Mouse (Mus musculus) limb, embryonic 14.5 days (tissue): ENCODE results near the gene Sri. TPM values are rescaled to one million over a fixed set of nuclear protein-coding genes. Genes with fewer than 3 reads are reported as not detected.

Experiments
- ATAC-seq: fragments of 200-750 bp; cut with Nextera tagmentation; 2 replicates; pipeline ENCODE4 v1.8.0; 2017; ENCODE audit warnings: low read depth, moderate number of reproducible peaks, moderate TSS enrichment; ENCODE audit not compliant: low FRiP score
- DNase-seq: peaks from one replicate; pipeline ENCODE4 v3.0.0-alpha.2; 2015; ENCODE audit warnings: low spot score
- H3K27ac ChIP-seq: fragments of 300-500 bp; sonication (generic); replicated peaks from 2 replicates; pipeline ENCODE4 v1.5.1; 2014; ENCODE audit warnings: low read depth, mild to moderate bottlenecking, low read length, moderate library complexity, mixed read lengths
- H3K27me3 ChIP-seq: fragments of 300-500 bp; sonication (generic); 2 replicates; pipeline ENCODE4 v1.6.1; 2014; ENCODE audit warnings: low read length, mixed read lengths; ENCODE audit not compliant: control insufficient read depth, insufficient read depth
- H3K36me3 ChIP-seq: fragments of 300-500 bp; sonication (generic); 2 replicates; pipeline ENCODE4 v1.6.1; 2014; ENCODE audit warnings: mild to moderate bottlenecking, low read length, moderate library complexity, mixed read lengths; ENCODE audit not compliant: control insufficient read depth, insufficient read depth
- H3K4me1 ChIP-seq: fragments of 300-500 bp; sonication (generic); 2 replicates; pipeline ENCODE4 v1.6.1; 2014; ENCODE audit warnings: antibody characterized with exemption, low read length, mixed read lengths; ENCODE audit not compliant: control insufficient read depth, insufficient read depth
- H3K4me2 ChIP-seq: fragments of 300-500 bp; sonication (generic); replicated peaks from 2 replicates; pipeline ENCODE4 v1.6.1; 2014; ENCODE audit warnings: low read depth, mild to moderate bottlenecking, low read length, moderate library complexity; ENCODE audit not compliant: severe bottlenecking
- H3K4me3 ChIP-seq: fragments of 300-500 bp; sonication (generic); replicated peaks from 2 replicates; pipeline ENCODE4 v1.5.1; 2014; ENCODE audit warnings: low read length
- H3K9ac ChIP-seq: fragments of 300-500 bp; sonication (generic); 2 replicates; pipeline ENCODE4 v1.6.1; 2014; ENCODE audit warnings: mild to moderate bottlenecking, low read depth, low read length, moderate library complexity; ENCODE audit not compliant: severe bottlenecking
- H3K9me3 ChIP-seq: fragments of 300-500 bp; sonication (generic); 2 replicates; pipeline ENCODE4 v1.6.1; 2016; ENCODE audit warnings: low read length; ENCODE audit not compliant: control insufficient read depth
- POLR2A ChIP-seq: fragments of 200-500 bp; IDR thresholded peaks from 2 replicates; pipeline ENCODE4 v1.8.0; 2012; ENCODE audit warnings: inconsistent platforms, mild to moderate bottlenecking, moderate library complexity, borderline replicate concordance; ENCODE audit not compliant: insufficient read depth, insufficient read length; ENCODE audit errors: extremely low read depth
- WGBS: fragments of 180-500 bp; shearing (Covaris S2); extraction: QIAGEN DNeasy Blood & Tissue Kit; methylation state at CpG from one replicate; pipeline ENCODE4 v1.1.7; 2014; 5-methylcytosine and 5-hydroxymethylcytosine counted together
- polyA plus RNA-seq, 2 experiments: library from polyadenylated mRNA; depleted of rRNA in 1 of 2; stranded (reverse) in 1 of 2; unstranded in 1 of 2; fragments of >200 nt; fragmentation: Nextera tagmentation in 1 of 2; extraction: Ambion mirVana in 1 of 2; gene quantifications; 2 replicates each; pipeline versions ENCODE4 v1.2.1 to v1.2.3; 2012 to 2014

Sri gene
- polyA plus RNA-seq, 2 experiments: 161 to 266 TPM

GRCm38 (mm10) chr5:8095689-8096088, 49.8 kb downstream of the Sri start:
- Histone ChIP-seq H3K4me3 (no peak overlapping the region), H3K4me2 (no peak overlapping the region), H3K27me3 (no peaks in the 10 kb centered on the region), H3K9ac (no peak overlapping the region), H3K36me3 (no peaks in the 10 kb centered on the region), H3K4me1 (no peaks in the 10 kb centered on the region), H3K27ac (no peak overlapping the region), H3K9me3 (no peaks in the 10 kb centered on the region)
- no peak for ATAC-seq
- no peak for TF ChIP-seq POLR2A
- DNase-seq: no peak
- WGBS: 80% methylated on average over 1 of the region's 1 CpGs

- no peaks in the 10 kb centered on the region for H3K4me1 ChIP-seq
- H3K27me3 ChIP-seq: no peaks in the 10 kb centered on the region
- H3K9me3 ChIP-seq: no peaks in the 10 kb centered on the region
- 70% methylated on average over 3 of the region's 3 CpGs for WGBS
- no peak for TF ChIP-seq POLR2A
- DNase-seq: no peak
- ATAC-seq: no peak
- no peak overlapping the region for H3K4me3 ChIP-seq
- H3K27ac ChIP-seq: no peak overlapping the region
- no peak overlapping the region for H3K4me2 ChIP-seq
- H3K9ac ChIP-seq: no peak overlapping the region
- no peaks in the 10 kb centered on the region for H3K36me3 ChIP-seq
These were observed 65.8 kb downstream of the Sri start for GRCm38 (mm10) chr5:8111691-8112090.

GRCm38 (mm10) chr5:8112246-8112645, 66.4 kb downstream of the Sri start:
- no peak overlapping the region for H3K4me3 ChIP-seq
- no peaks in the 10 kb centered on the region for H3K36me3 ChIP-seq
- no peaks in the 10 kb centered on the region for H3K9me3 ChIP-seq
- no peak for ATAC-seq
- DNase-seq: no peak
- H3K4me2 ChIP-seq: no peak overlapping the region
- H3K4me1 ChIP-seq: no peaks in the 10 kb centered on the region
- H3K27me3 ChIP-seq: no peaks in the 10 kb centered on the region
- H3K9ac ChIP-seq: no peak overlapping the region
- WGBS: 87% methylated on average over 5 of the region's 5 CpGs
- TF ChIP-seq POLR2A: no peak
- H3K27ac ChIP-seq: no peak overlapping the region

DNA sequence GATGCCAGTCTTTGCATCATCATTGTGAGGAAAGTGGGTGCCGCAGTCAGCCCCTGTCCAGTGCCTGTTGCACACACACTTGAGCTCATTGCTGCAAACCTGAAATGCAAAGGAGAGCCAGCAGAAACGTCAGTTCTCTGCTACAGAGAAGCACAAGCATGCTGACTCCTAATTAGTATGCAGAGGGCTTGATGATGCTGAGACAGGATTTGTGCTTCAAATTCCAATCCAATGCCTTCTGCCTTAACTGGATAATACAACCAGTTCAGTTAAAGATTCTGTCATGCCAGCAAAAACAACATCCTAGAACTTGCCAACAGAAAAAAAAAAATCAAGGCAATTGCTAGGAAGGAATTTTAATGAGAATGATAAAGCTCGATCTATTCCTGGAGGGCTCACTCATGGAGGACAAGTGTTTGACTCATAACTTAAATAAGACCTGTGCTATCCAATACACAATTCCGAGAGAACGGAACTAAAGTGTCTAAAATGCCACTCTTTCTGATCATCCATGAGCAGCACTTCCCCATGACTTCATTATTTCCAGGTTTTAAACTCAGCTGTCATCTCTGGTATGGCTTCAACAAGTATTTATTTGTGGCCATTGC, 70.8 kb downstream of the Sri start:
- Histone ChIP-seq H3K27ac (no peak overlapping the region), H3K9me3 (no peaks in the 10 kb centered on the region), H3K4me3 (no peak overlapping the region), H3K4me1 (no peaks in the 10 kb centered on the region), H3K36me3 (no peaks in the 10 kb centered on the region), H3K27me3 (no peaks in the 10 kb centered on the region), H3K9ac (no peak overlapping the region), H3K4me2 (no peak overlapping the region)
- WGBS: 72% methylated on average over 5 of the region's 5 CpGs
- TF ChIP-seq POLR2A: no peak
- DNase-seq (no peak), ATAC-seq (no peak)

Other genes with a start within 250 kb of the Sri start
- gene Steap4, start 85.6 kb upstream of the Sri start, polyA plus RNA-seq (2012; rRNA removed): 8.9 and 9.3 TPM in 2 replicates
- gene Steap4, start 85.6 kb upstream of the Sri start, polyA plus RNA-seq (2014; fragmentation: Nextera tagmentation; extraction: Ambion mirVana): 9.3 TPM in 2 replicates